Mouse (Mus musculus) neural tube, embryonic 15.5 days (tissue): ENCODE results near the gene Cldnd1. TPM values are rescaled to one million over a fixed set of nuclear protein-coding genes. Genes with fewer than 3 reads are reported as not detected.

Source experiments
- ATAC-seq: fragments of 200-750 bp; cut with Nextera tagmentation; 2 replicates; pipeline ENCODE4 v1.8.0; 2017; ENCODE audit warnings: mild to moderate bottlenecking, moderate TSS enrichment, moderate library complexity; ENCODE audit not compliant: low FRiP score
- H3K27ac ChIP-seq: fragments of 300-500 bp; sonication (generic); replicated peaks from 2 replicates; pipeline ENCODE4 v1.5.1; 2015; ENCODE audit warnings: mild to moderate bottlenecking, inconsistent platforms
- H3K27me3 ChIP-seq: fragments of 300-500 bp; sonication (generic); replicated peaks from 2 replicates; pipeline ENCODE4 v1.6.1; 2015; ENCODE audit warnings: inconsistent platforms
- H3K36me3 ChIP-seq: fragments of 300-500 bp; sonication (generic); 2 replicates; pipeline ENCODE4 v1.6.1; 2015; ENCODE audit warnings: inconsistent platforms
- H3K4me1 ChIP-seq: fragments of 300-500 bp; sonication (generic); 2 replicates; pipeline ENCODE4 v1.6.1; 2015; ENCODE audit warnings: inconsistent platforms
- H3K4me2 ChIP-seq: fragments of 300-500 bp; sonication (generic); 2 replicates; pipeline ENCODE4 v1.6.1; 2015; ENCODE audit warnings: inconsistent platforms, mild to moderate bottlenecking, moderate library complexity
- H3K4me3 ChIP-seq: fragments of 300-500 bp; sonication (generic); replicated peaks from 2 replicates; pipeline ENCODE4 v1.5.1; 2015; ENCODE audit warnings: mild to moderate bottlenecking, inconsistent platforms
- H3K9ac ChIP-seq: fragments of 300-500 bp; sonication (generic); replicated peaks from 2 replicates; pipeline ENCODE4 v1.6.1; 2015; ENCODE audit warnings: mild to moderate bottlenecking, inconsistent platforms
- H3K9me3 ChIP-seq: fragments of 300-500 bp; sonication (generic); replicated peaks from 2 replicates; pipeline ENCODE4 v1.6.1; 2016; ENCODE audit warnings: inconsistent platforms
- WGBS: fragments of 180-500 bp; shearing (Covaris S2); methylation state at CpG from one replicate; pipeline ENCODE4 v1.1.7; 2015; ENCODE audit warnings: mixed read lengths; 5-methylcytosine and 5-hydroxymethylcytosine counted together
- microRNA-seq: library from miRNA; unstranded; fragments of <30 nt; microRNA quantifications from one replicate; pipeline ENCODE4, GENCODE M21; 2017
- polyA plus RNA-seq: library from polyadenylated mRNA; unstranded; fragments of >200 nt; fragmentation: Nextera tagmentation; extraction: Ambion mirVana; gene quantifications from 2 replicates; pipeline ENCODE4 v1.2.1, GENCODE M21; 2015

Gene Cldnd1
- polyA plus RNA-seq, 1 experiment from 2014 or later, result 141 TPM

GRCm38 (mm10) chr16:58756191-58756590 lies 28.5 kb downstream of the Cldnd1 start:
- Histone ChIP-seq H3K4me3 (no peak overlapping the region), H3K27me3 (no peaks in the 10 kb centered on the region), H3K9me3 (no peaks in the 10 kb centered on the region), H3K27ac (no peak overlapping the region), H3K4me1 (no peaks in the 10 kb centered on the region), H3K9ac (no peak overlapping the region), H3K36me3 (no peaks in the 10 kb centered on the region), H3K4me2 (no peak overlapping the region)
- no peak for ATAC-seq

- no peak within 1 kb of the TSS for H3K4me2 ChIP-seq
- no peaks in the 10 kb centered on the region for H3K36me3 ChIP-seq
- WGBS, result 77% methylated on average over 1 of the region's 1 CpGs
- no peaks in the 10 kb centered on the region for H3K27me3 ChIP-seq
- no peak within 1 kb of the TSS for H3K9ac ChIP-seq
- no peak within 1 kb of the TSS for H3K4me3 ChIP-seq
- no peak within 1 kb of the TSS for H3K27ac ChIP-seq
- H3K9me3 ChIP-seq, result no peaks in the 10 kb centered on the region
- no peaks in the 10 kb centered on the region for H3K4me1 ChIP-seq
- no peak for ATAC-seq
Measured at GRCm38 (mm10) chr16:58763076-58763475, 35.4 kb downstream of the Cldnd1 start, which contains the start of gene Olfr172. TSS of gene Olfr172 (minus strand) at chr16:58763176.

Small RNAs within 50 kb of the gene (microRNA-seq; reads per million reads assigned to microRNA genes)
- not detected for gene Gm27564

Other genes with a start within 250 kb of the Cldnd1 start
- gene St3gal6, start 203.7 kb upstream of the Cldnd1 start, polyA plus RNA-seq, result 12.1 and 16.3 TPM in 2 replicates
- gene Gm813, start 110.9 kb upstream of the Cldnd1 start, polyA plus RNA-seq, result not detected in 2 replicates
- not detected in 2 replicates for gene E330017A01Rik, start 89.2 kb upstream of the Cldnd1 start, polyA plus RNA-seq
- gene Cpox, start 57.6 kb upstream of the Cldnd1 start, polyA plus RNA-seq, result 15.8 and 20.3 TPM in 2 replicates
- gene Gpr15, start 8.8 kb upstream of the Cldnd1 start, polyA plus RNA-seq, result 0.56 TPM in 1 of 2 replicates, not detected in the other
- gene Olfr172, start 35.3 kb downstream of the Cldnd1 start, polyA plus RNA-seq, result not detected in 2 replicates
- gene Olfr173, start 72.4 kb downstream of the Cldnd1 start, polyA plus RNA-seq, result not detected in 2 replicates
- not detected in 2 replicates for gene Olfr175-ps1, start 98.9 kb downstream of the Cldnd1 start, polyA plus RNA-seq
- gene Olfr177, start 146.9 kb downstream of the Cldnd1 start, polyA plus RNA-seq, result not detected in 2 replicates
- gene Olfr178, start 164.2 kb downstream of the Cldnd1 start, polyA plus RNA-seq, result not detected in 2 replicates
- gene Olfr181, start 200.8 kb downstream of the Cldnd1 start, polyA plus RNA-seq, result not detected in 2 replicates
- not detected in 2 replicates for gene Olfr180, start 201.5 kb downstream of the Cldnd1 start, polyA plus RNA-seq